Mouse (Mus musculus): ENCODE data around the gene Il13ra1. TPM values are rescaled to one million over a fixed set of nuclear protein-coding genes. Genes with fewer than 3 reads are reported as not detected.

The Il13ra1 gene
- polyA plus RNA-seq, 1 experiment from 2014 or later = 30.7 TPM

DNA sequence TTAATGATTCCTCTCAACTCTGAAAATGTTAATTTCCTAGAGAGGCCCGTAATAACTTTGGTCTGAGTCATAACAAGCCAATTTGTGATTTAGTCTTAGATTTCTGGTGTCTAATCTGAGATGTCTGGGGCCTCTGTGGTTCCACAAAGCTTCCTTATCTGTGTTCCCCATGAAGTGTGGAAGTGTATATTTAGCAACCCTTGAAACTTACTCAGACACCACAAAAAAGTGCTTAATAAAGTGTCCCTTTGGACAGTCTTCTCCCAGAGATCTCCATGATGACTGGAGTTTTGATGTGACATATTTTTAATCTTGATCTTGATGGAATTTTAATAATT lies 17.8 kb downstream of the Il13ra1 start:
- H3K36me3 ChIP-seq = 0 out of 2 replicates have a peak, but pooled peaks cover 4% of the 10 kb centered on the region
- 15% methylated on average over 1 of the region's 1 CpGs for WGBS
- peak overlapping the region; percentile 74 for H3K27ac ChIP-seq
- no peak overlapping the region for H3K4me2 ChIP-seq
- no peaks in the 10 kb centered on the region for H3K4me1 ChIP-seq (replicated peaks)
- ATAC-seq (replicated peaks; ENCODE audit: insufficient number of reproducible peaks, insufficient read depth, low FRiP score, low read depth) = no peak
- no peak overlapping the region for H3K4me3 ChIP-seq
- H3K27me3 ChIP-seq = no peaks in the 10 kb centered on the region
- no peaks in the 10 kb centered on the region for H3K9me3 ChIP-seq (replicated peaks)
- no peak overlapping the region for H3K9ac ChIP-seq

- Histone ChIP-seq H3K36me3 (0 out of 2 replicates have a peak, but pooled peaks cover 4% of the 10 kb centered on the region), H3K27me3 (no peaks in the 10 kb centered on the region), H3K4me2 (no peak overlapping the region), H3K4me3 (no peak overlapping the region), H3K27ac (no peak overlapping the region), H3K9me3 (replicated peaks) (no peaks in the 10 kb centered on the region), H3K4me1 (replicated peaks) (no peaks in the 10 kb centered on the region), H3K9ac (no peak overlapping the region)
- no peak for ATAC-seq (replicated peaks; ENCODE audit: insufficient number of reproducible peaks, insufficient read depth, low FRiP score, low read depth)
- 26% methylated on average over 1 of the region's 1 CpGs for WGBS
Measured at GRCm38 (mm10) chrX:36136346-36136745, 24.4 kb downstream of the Il13ra1 start.

- H3K27me3 ChIP-seq = no peaks in the 10 kb centered on the region
- H3K9me3 ChIP-seq (replicated peaks) = no peaks in the 10 kb centered on the region
- no peak overlapping the region for H3K27ac ChIP-seq
- no peaks in the 10 kb centered on the region for H3K4me1 ChIP-seq (replicated peaks)
- H3K36me3 ChIP-seq = no peaks in the 10 kb centered on the region
- 58% methylated on average over 6 of the region's 6 CpGs for WGBS
- H3K9ac ChIP-seq = no peak overlapping the region
- no peak for ATAC-seq (replicated peaks; ENCODE audit: insufficient number of reproducible peaks, insufficient read depth, low FRiP score, low read depth)
- no peak overlapping the region for H3K4me3 ChIP-seq
- no peak overlapping the region for H3K4me2 ChIP-seq
Measured at GRCm38 (mm10) chrX:36141994-36142639, 30.2 kb downstream of the Il13ra1 start.

DNA sequence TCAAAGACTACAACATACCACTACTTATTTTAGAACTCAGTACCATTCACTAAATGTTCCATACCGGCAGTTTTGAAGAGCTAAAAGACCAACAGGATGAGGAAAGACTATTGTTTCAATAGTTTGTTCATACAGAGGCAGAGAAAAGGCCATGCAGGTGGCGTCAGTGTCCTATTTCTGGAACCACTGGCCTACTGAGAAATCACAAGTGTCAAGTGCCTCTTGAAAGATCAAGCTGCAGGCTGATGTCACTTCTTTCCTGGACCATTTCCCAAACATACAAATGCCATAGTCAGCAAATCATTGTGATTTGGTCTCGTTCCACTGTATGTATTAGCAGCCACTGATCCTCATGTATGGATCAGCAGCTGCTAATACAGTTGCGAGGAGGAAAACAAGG lies 34.8 kb downstream of the Il13ra1 start:
- no peak; the same call in 1 of the 2 replicates for ATAC-seq (replicated peaks; ENCODE audit: insufficient number of reproducible peaks, insufficient read depth, low FRiP score, low read depth)
- H3K36me3 ChIP-seq = no peaks in the 10 kb centered on the region
- no peak overlapping the region for H3K9ac ChIP-seq
- H3K4me1 ChIP-seq (replicated peaks) = no peaks in the 10 kb centered on the region
- H3K9me3 ChIP-seq (replicated peaks) = no peaks in the 10 kb centered on the region
- H3K27ac ChIP-seq = peak overlapping the region; percentile 72
- no peaks in the 10 kb centered on the region for H3K27me3 ChIP-seq
- no peak overlapping the region for H3K4me3 ChIP-seq
- 0 out of 2 replicates have a peak overlapping the region, but pooled peaks have one; percentile 10 for H3K4me2 ChIP-seq
- WGBS = 33% methylated on average over 4 of the region's 4 CpGs

GRCm38 (mm10) chrX:36150100-36150499 lies 38.2 kb downstream of the Il13ra1 start:
- no peak overlapping the region for H3K4me3 ChIP-seq
- no peaks in the 10 kb centered on the region for H3K36me3 ChIP-seq
- no peaks in the 10 kb centered on the region for H3K9me3 ChIP-seq (replicated peaks)
- H3K27ac ChIP-seq = no peak overlapping the region
- H3K4me1 ChIP-seq (replicated peaks) = no peaks in the 10 kb centered on the region
- H3K9ac ChIP-seq = no peak overlapping the region
- no peak overlapping the region for H3K4me2 ChIP-seq
- ATAC-seq (replicated peaks; ENCODE audit: insufficient number of reproducible peaks, insufficient read depth, low FRiP score, low read depth) = no peak
- H3K27me3 ChIP-seq = no peaks in the 10 kb centered on the region

GRCm38 (mm10) chrX:36156677-36157076 lies 44.8 kb downstream of the Il13ra1 start:
- no peaks in the 10 kb centered on the region for H3K36me3 ChIP-seq
- no peak for ATAC-seq (replicated peaks; ENCODE audit: insufficient number of reproducible peaks, insufficient read depth, low FRiP score, low read depth)
- H3K4me1 ChIP-seq (replicated peaks) = no peaks in the 10 kb centered on the region
- H3K4me2 ChIP-seq = no peak overlapping the region
- 44% methylated on average over 2 of the region's 2 CpGs for WGBS
- no peaks in the 10 kb centered on the region for H3K9me3 ChIP-seq (replicated peaks)
- no peaks in the 10 kb centered on the region for H3K27me3 ChIP-seq
- peak overlapping the region; percentile 53 for H3K27ac ChIP-seq
- H3K4me3 ChIP-seq = no peak overlapping the region
- H3K9ac ChIP-seq = no peak overlapping the region

GRCm38 (mm10) chrX:36161567-36161966 lies 49.7 kb downstream of the Il13ra1 start:
- WGBS = 29% methylated on average over 4 of the region's 4 CpGs
- H3K36me3 ChIP-seq = no peaks in the 10 kb centered on the region
- H3K4me2 ChIP-seq = no peak overlapping the region
- no peaks in the 10 kb centered on the region for H3K9me3 ChIP-seq (replicated peaks)
- H3K4me1 ChIP-seq (replicated peaks) = no peaks in the 10 kb centered on the region
- H3K27me3 ChIP-seq = no peaks in the 10 kb centered on the region
- no peak for ATAC-seq (replicated peaks; ENCODE audit: insufficient number of reproducible peaks, insufficient read depth, low FRiP score, low read depth)
- H3K27ac ChIP-seq = no peak overlapping the region
- no peak overlapping the region for H3K9ac ChIP-seq
- H3K4me3 ChIP-seq = no peak overlapping the region

DNA sequence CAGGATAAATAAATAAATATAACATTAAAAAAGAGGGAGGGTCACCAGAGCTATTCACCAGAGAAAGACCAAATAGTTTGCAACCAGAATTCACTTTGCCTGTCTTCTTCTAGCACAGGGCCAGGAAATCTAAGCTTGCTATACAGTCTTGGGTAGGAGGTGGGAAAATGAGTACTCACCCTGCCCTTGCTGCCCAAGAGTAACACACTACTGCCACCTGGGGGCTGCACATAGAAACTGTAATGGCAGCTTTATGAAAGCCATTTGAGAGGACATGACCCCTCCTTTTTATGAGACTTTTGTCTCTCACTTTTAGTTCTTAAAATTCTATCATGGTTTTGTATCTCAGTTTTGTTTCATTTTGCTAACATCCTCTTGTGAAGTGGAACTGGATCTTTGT lies 71.7 kb downstream of the Il13ra1 start:
- ATAC-seq (replicated peaks; ENCODE audit: insufficient number of reproducible peaks, insufficient read depth, low FRiP score, low read depth) = no peak
- Histone ChIP-seq H3K4me1 (replicated peaks) (no peaks in the 10 kb centered on the region), H3K9me3 (replicated peaks) (no peaks in the 10 kb centered on the region), H3K9ac (no peak overlapping the region), H3K4me2 (no peak overlapping the region), H3K4me3 (no peak overlapping the region), H3K36me3 (no peaks in the 10 kb centered on the region), H3K27me3 (no peaks in the 10 kb centered on the region), H3K27ac (no peak overlapping the region)

DNA sequence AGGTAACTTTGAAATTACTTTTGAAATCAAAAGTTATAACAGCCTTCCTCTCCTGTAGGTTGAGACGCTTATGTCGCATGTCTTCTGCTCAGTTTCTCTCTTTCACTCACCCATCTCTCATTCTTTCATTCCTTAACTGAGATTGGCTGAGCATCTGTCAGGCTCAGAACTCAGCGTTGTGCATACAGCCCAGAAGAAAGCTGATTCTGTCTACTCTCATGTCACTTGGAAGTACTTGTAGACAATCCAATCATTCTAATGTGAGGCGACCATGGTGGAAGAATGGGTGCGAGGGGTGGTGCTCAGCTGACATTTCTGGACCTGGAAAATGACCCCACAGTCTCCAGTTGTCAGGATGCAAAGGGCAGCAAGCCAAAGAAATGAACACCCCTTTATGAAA lies 74.1 kb downstream of the Il13ra1 start:
- Histone ChIP-seq H3K4me1 (replicated peaks) (no peaks in the 10 kb centered on the region), H3K27ac (no peak overlapping the region), H3K4me3 (no peak overlapping the region), H3K4me2 (no peak overlapping the region), H3K27me3 (no peaks in the 10 kb centered on the region), H3K9ac (no peak overlapping the region), H3K36me3 (no peaks in the 10 kb centered on the region), H3K9me3 (replicated peaks) (no peaks in the 10 kb centered on the region)
- ATAC-seq (replicated peaks; ENCODE audit: insufficient number of reproducible peaks, insufficient read depth, low FRiP score, low read depth) = no peak
- 58% methylated on average over 5 of the region's 5 CpGs for WGBS

- no peak for ATAC-seq (replicated peaks; ENCODE audit: insufficient number of reproducible peaks, insufficient read depth, low FRiP score, low read depth)
- WGBS = 44% methylated on average over 6 of the region's 6 CpGs
- H3K36me3 ChIP-seq = no peaks in the 10 kb centered on the region
Measured at GRCm38 (mm10) chrX:36186443-36186842, 74.5 kb downstream of the Il13ra1 start.

GRCm38 (mm10) chrX:36193951-36194350 lies 82.0 kb downstream of the Il13ra1 start:
- no peak for ATAC-seq (replicated peaks; ENCODE audit: insufficient number of reproducible peaks, insufficient read depth, low FRiP score, low read depth)
- H3K4me2 ChIP-seq = no peak overlapping the region
- no peaks in the 10 kb centered on the region for H3K9me3 ChIP-seq (replicated peaks)
- H3K36me3 ChIP-seq = no peaks in the 10 kb centered on the region
- WGBS = 23% methylated on average over 6 of the region's 6 CpGs
- no peaks in the 10 kb centered on the region for H3K27me3 ChIP-seq
- H3K27ac ChIP-seq = no peak overlapping the region
- H3K4me1 ChIP-seq (replicated peaks) = no peaks in the 10 kb centered on the region
- no peak overlapping the region for H3K4me3 ChIP-seq
- H3K9ac ChIP-seq = no peak overlapping the region

More at GRCm38 (mm10) chrX:36186443-36186842, 74.5 kb downstream of the Il13ra1 start:
- Histone ChIP-seq H3K9me3 (replicated peaks) (no peaks in the 10 kb centered on the region), H3K4me2 (no peak overlapping the region), H3K27ac (no peak overlapping the region), H3K9ac (no peak overlapping the region), H3K27me3 (no peaks in the 10 kb centered on the region), H3K4me3 (no peak overlapping the region), H3K4me1 (replicated peaks) (no peaks in the 10 kb centered on the region)

- Histone ChIP-seq H3K27me3 (no peaks in the 10 kb centered on the region), H3K36me3 (no peaks in the 10 kb centered on the region), H3K9ac (no peak within 1 kb of the TSS), H3K27ac (no peak within 1 kb of the TSS), H3K9me3 (replicated peaks) (no peaks in the 10 kb centered on the region), H3K4me3 (peak within 1 kb of the TSS; percentile 35), H3K4me2 (peak within 1 kb of the TSS; percentile 58), H3K4me1 (replicated peaks) (no peaks in the 10 kb centered on the region)
- peak; percentile 43; the same call in 1 of the 2 replicates for ATAC-seq (replicated peaks; ENCODE audit: insufficient number of reproducible peaks, insufficient read depth, low FRiP score, low read depth)
- 16% methylated on average over 28 of the region's 28 CpGs for WGBS
Measured at GRCm38 (mm10) chrX:36195736-36196525, 84.0 kb downstream of the Il13ra1 start, which contains the start of gene Zcchc12. TSS of gene Zcchc12 (plus strand) at chrX:36195904.
